Mouse (Mus musculus) B cell, adult 2 months (primary cell): ENCODE data around the gene Trim7.
"Not testable (repeated sequence)": the region's sequence is repeated elsewhere in the genome, so short reads cannot be mapped to it uniquely, and the experiment has no call there.

Experiments
- DNase-seq, 2 experiments: peaks; one replicate each; pipeline ENCODE4 v3.0.0; 2022

Trim7 gene

GRCm38 (mm10) chr11:48825979-48826751, at the start of gene Trim7, which contains the start of gene Gm12184:
Gene Trim7, plus strand, starts transcription at chr11:48826140.
Gene Gm12184, minus strand, starts transcription at chr11:48826655.
- DNase-seq = peak in 1 of 2 experiments; percentile 44

- peak; percentile 67 to 68 for DNase-seq
Observed at GRCm38 (mm10) chr11:48776664-48777063, 49.3 kb upstream of the Trim7 start.

- no peak for DNase-seq
Observed at GRCm38 (mm10) chr11:48777303-48777702, 48.6 kb upstream of the Trim7 start.

GRCm38 (mm10) chr11:48779450-48779849, 46.5 kb upstream of the Trim7 start:
- peak; percentile 66 for DNase-seq

- DNase-seq = no peak
Observed at GRCm38 (mm10) chr11:48782243-48782642, 43.7 kb upstream of the Trim7 start.

- peak; percentile 83 to 87 for DNase-seq
Observed at GRCm38 (mm10) chr11:48787455-48788211, 38.3 kb upstream of the Trim7 start.

GRCm38 (mm10) chr11:48788311-48789089, 37.4 kb upstream of the Trim7 start:
- DNase-seq = peak; percentile 81 to 84

GRCm38 (mm10) chr11:48789215-48789614, 36.7 kb upstream of the Trim7 start:
- DNase-seq = no peak

GRCm38 (mm10) chr11:48789973-48790823, 35.7 kb upstream of the Trim7 start:
- peak; percentile 88 to 89 for DNase-seq

- no peak for DNase-seq
Observed at GRCm38 (mm10) chr11:48790946-48791345, 35.0 kb upstream of the Trim7 start.

GRCm38 (mm10) chr11:48791894-48792293, 34.0 kb upstream of the Trim7 start:
- not testable (repeated sequence) for DNase-seq

- DNase-seq = no peak
Observed at GRCm38 (mm10) chr11:48793184-48793583, 32.8 kb upstream of the Trim7 start.

- DNase-seq = peak; percentile 62 to 66
Observed at GRCm38 (mm10) chr11:48795221-48795620, 30.7 kb upstream of the Trim7 start.

- DNase-seq = no peak
Observed at GRCm38 (mm10) chr11:48796290-48796689, 29.6 kb upstream of the Trim7 start.

GRCm38 (mm10) chr11:48797287-48797686, 28.7 kb upstream of the Trim7 start:
- no peak for DNase-seq

- no peak for DNase-seq
Observed at GRCm38 (mm10) chr11:48798308-48798707, 27.6 kb upstream of the Trim7 start.

- DNase-seq = no peak
Observed at GRCm38 (mm10) chr11:48798984-48799920, 26.7 kb upstream of the Trim7 start.

- peak; percentile 91 to 93 for DNase-seq
Observed at GRCm38 (mm10) chr11:48799921-48800701, 25.8 kb upstream of the Trim7 start, which contains the start of gene Rack1. Gene Rack1, plus strand, starts transcription at chr11:48800332.

- DNase-seq = no peak
Observed at GRCm38 (mm10) chr11:48801831-48802772, 23.8 kb upstream of the Trim7 start.
